Mouse (Mus musculus) intestine, embryonic 15.5 days (tissue): ENCODE results near the gene Nectin1. TPM values are rescaled to one million over a fixed set of nuclear protein-coding genes. Genes with fewer than 3 reads are reported as not detected.

Experiments
- ATAC-seq: fragments of 200-750 bp; cut with Nextera tagmentation; 2 replicates; pipeline ENCODE4 v1.8.0; 2017; ENCODE audit warnings: moderate TSS enrichment, moderate library complexity
- H3K27ac ChIP-seq: fragments of 300-500 bp; sonication (generic); 2 replicates; pipeline ENCODE4 v1.5.1; 2015; ENCODE audit warnings: mild to moderate bottlenecking, inconsistent platforms
- H3K27me3 ChIP-seq: fragments of 300-500 bp; sonication (generic); replicated peaks from 2 replicates; pipeline ENCODE4 v1.6.1; 2015; ENCODE audit warnings: inconsistent platforms
- H3K36me3 ChIP-seq: fragments of 300-500 bp; sonication (generic); 2 replicates; pipeline ENCODE4 v1.6.1; 2015; ENCODE audit warnings: inconsistent platforms
- H3K4me1 ChIP-seq: fragments of 300-500 bp; sonication (generic); replicated peaks from 2 replicates; pipeline ENCODE4 v1.6.1; 2015; ENCODE audit warnings: inconsistent platforms
- H3K4me2 ChIP-seq: fragments of 300-500 bp; sonication (generic); replicated peaks from 2 replicates; pipeline ENCODE4 v1.6.1; 2015; ENCODE audit warnings: mild to moderate bottlenecking, inconsistent platforms
- H3K4me3 ChIP-seq: fragments of 300-500 bp; sonication (generic); replicated peaks from 2 replicates; pipeline ENCODE4 v1.5.1; 2015; ENCODE audit warnings: inconsistent platforms
- H3K9ac ChIP-seq: fragments of 300-500 bp; sonication (generic); 2 replicates; pipeline ENCODE4 v1.6.1; 2015; ENCODE audit warnings: inconsistent platforms
- H3K9me3 ChIP-seq: fragments of 300-500 bp; sonication (generic); 2 replicates; pipeline ENCODE4 v1.6.1; 2016; ENCODE audit warnings: inconsistent platforms
- WGBS: fragments of 180-500 bp; shearing (Covaris S2); methylation state at CpG from one replicate; pipeline ENCODE4 v1.1.7; 2015; 5-methylcytosine and 5-hydroxymethylcytosine counted together
- polyA plus RNA-seq: library from polyadenylated mRNA; unstranded; fragments of >200 nt; fragmentation: Nextera tagmentation; extraction: Ambion mirVana; gene quantifications from 2 replicates; pipeline ENCODE4 v1.2.1, GENCODE M21; 2015

Gene Nectin1
- polyA plus RNA-seq, 1 experiment from 2014 or later: 4.1 TPM

DNA sequence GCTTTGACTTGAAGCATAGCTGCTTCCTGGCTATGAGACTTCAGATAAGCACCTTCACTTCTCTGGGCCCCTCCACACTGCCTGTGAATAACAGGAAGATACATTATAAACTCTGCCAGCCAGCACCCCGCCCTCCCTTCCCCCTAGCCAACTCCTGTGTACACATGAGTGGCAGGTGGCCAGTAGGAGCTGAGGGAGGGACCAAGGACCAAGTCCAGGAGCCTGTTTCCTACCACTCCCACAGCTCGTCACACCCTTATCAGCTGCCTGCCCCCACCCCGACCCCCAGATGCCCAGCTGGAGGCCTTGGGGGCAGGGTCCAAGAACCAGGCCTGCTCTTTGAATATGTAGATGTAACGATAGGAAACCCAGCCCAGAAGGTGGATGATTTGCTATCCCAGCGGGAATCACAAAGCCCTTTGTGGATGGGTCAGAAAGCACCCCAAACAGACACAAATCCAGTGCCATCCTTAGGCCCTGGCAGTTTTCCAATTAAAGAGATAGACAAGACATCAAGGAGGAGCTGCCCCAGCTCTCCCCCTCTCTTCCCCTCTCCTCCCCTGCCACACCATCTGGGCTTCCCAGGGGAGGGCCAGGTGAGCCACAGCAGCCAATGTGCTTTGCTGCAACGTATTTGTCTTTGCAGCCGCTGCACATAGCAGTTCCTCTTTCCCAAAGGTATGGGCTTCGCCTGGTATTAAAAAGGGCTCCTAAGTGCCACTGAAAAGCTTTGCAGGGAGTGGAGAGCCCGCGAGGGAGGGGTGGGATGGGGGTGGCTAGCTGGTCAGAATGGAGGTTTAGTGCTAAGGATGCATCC is 14.1 kb upstream of the Nectin1 start:
- WGBS: 11% methylated on average over 10 of the region's 10 CpGs
- Histone ChIP-seq H3K9ac (no peak overlapping the region), H3K36me3 (no peaks in the 10 kb centered on the region), H3K27me3 (no peaks in the 10 kb centered on the region; the same call in 1 of the 2 replicates), H3K4me2 (peak overlapping the region; percentile 41), H3K9me3 (no peaks in the 10 kb centered on the region), H3K4me3 (no peak overlapping the region), H3K27ac (peak overlapping the region; percentile 56), H3K4me1 (peaks cover 24% of the 10 kb centered on the region)
- ATAC-seq: peak; percentile 94

DNA sequence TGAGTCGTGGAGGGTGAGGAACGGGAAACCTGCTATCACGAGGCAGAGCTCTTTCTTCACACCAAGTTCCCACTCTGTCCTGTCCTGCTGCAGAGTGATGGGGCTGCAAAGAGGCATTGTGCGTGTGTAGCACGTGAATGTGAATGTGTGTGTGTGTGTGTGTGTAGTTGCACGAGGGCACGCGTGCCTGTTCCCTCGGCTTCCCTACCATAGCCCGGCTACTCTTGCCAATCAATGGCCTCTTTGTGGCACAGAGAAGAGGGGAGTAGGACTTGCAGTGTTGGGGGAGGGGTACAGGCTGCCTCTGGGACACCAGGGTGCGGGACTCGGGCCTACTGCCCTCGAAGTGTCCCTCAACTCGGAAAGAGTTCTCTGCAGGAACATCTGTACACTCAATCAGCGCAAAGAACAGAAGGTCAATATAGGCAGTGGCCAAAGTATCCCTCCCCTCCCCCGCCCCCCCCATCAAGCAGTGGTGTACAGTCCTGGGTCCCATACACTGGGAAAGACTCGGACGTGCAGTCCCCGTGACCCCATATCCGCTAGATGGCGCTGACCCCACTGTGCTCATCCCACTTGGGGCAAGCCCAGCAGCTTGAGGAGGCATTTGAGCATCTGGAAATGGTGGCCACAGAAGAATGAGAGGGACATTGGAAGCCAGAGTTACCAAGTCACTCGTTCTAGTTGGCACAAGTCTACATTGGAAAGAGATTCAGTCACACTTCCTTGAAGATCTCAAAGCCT is 13.3 kb upstream of the Nectin1 start:
- WGBS: 26% methylated on average over 22 of the region's 22 CpGs
- no peaks in the 10 kb centered on the region; the same call in 1 of the 2 replicates for H3K27me3 ChIP-seq
- H3K4me2 ChIP-seq: 0 out of 2 replicates have a peak overlapping the region, but pooled peaks have one; percentile 41
- no peaks in the 10 kb centered on the region for H3K9me3 ChIP-seq
- H3K9ac ChIP-seq: no peak overlapping the region
- H3K4me1 ChIP-seq: peaks cover 28% of the 10 kb centered on the region
- H3K36me3 ChIP-seq: no peaks in the 10 kb centered on the region
- H3K4me3 ChIP-seq: no peak overlapping the region
- peak; percentile 7; the same call in 1 of the 2 replicates for ATAC-seq
- H3K27ac ChIP-seq: peak overlapping the region; percentile 56

DNA sequence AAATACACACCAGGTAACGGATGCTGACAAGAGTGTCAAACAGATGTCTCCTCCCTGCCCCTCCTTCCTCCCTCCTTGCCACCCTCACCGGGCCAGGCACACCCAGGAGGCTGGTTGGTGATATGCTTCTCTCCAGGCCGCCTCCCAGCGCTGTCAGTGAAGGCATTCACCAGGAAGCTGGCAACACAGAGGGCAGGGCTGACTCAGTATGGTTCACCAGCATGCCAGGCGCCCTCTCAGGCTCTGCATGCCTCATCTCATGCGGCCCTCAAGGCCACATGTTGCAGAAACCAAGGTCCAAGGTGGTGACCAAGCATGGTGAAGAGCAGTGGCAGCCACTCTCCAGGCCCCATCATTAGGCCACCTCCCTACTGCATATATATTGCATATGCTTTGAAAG is 11.9 kb upstream of the Nectin1 start:
- Histone ChIP-seq H3K27ac (no peak overlapping the region), H3K4me2 (no peak overlapping the region), H3K9me3 (no peaks in the 10 kb centered on the region), H3K27me3 (no peaks in the 10 kb centered on the region; the same call in 1 of the 2 replicates), H3K4me1 (peaks cover 28% of the 10 kb centered on the region), H3K36me3 (no peaks in the 10 kb centered on the region), H3K9ac (no peak overlapping the region), H3K4me3 (no peak overlapping the region)
- no peak for ATAC-seq
- WGBS: 53% methylated on average over 6 of the region's 6 CpGs

DNA sequence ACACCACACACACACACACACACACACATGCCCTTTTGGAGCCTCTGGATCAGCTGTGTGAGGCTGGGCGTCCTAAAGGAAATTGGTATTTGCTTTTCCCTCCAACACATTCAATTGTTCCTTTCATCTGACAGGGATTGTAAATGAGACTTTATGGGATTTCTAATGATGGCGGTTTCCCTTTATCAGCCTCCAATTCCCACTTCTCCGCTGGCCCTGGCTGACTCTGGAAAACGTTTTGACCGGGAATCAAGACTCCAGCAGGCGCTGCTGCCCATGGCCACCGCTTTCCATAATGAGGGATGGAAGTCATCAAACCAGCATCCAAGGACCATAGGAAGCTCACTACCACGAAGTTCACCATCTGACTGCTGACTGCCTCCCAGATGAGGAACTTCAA is 11.1 kb upstream of the Nectin1 start:
- no peaks in the 10 kb centered on the region; the same call in 1 of the 2 replicates for H3K27me3 ChIP-seq

DNA sequence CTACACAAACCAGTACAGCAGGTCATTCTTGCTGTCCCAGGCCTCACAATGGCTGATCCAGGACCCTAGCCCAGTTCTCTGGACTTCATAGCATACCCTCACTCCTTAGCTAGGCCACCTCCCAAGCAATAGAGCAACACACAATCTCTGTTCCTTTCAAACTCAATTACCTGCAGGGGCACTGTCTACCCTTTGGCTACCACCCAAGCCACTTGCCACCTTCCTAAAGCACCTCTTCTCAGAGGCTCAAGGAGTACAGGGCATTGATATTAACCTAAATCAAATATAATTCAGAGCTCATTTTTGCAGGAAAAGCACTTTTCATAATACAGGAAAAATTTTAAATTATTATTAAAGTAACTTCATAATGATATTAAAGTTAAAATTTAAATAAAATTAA is 8.8 kb upstream of the Nectin1 start:
- Histone ChIP-seq H3K9me3 (no peaks in the 10 kb centered on the region), H3K27me3 (no peaks in the 10 kb centered on the region; the same call in 1 of the 2 replicates), H3K4me3 (no peak overlapping the region), H3K9ac (no peak overlapping the region), H3K36me3 (no peaks in the 10 kb centered on the region), H3K4me1 (peaks cover 37% of the 10 kb centered on the region), H3K27ac (no peak overlapping the region), H3K4me2 (no peak overlapping the region)
- ATAC-seq: no peak

More for the DNA sequence above, 11.1 kb upstream of the Nectin1 start:
- ATAC-seq: no peak
- Histone ChIP-seq H3K4me3 (no peak overlapping the region), H3K27ac (no peak overlapping the region), H3K4me1 (peaks cover 36% of the 10 kb centered on the region), H3K4me2 (no peak overlapping the region), H3K36me3 (no peaks in the 10 kb centered on the region), H3K9me3 (no peaks in the 10 kb centered on the region), H3K9ac (no peak overlapping the region)
- 39% methylated on average over 8 of the region's 8 CpGs for WGBS

DNA sequence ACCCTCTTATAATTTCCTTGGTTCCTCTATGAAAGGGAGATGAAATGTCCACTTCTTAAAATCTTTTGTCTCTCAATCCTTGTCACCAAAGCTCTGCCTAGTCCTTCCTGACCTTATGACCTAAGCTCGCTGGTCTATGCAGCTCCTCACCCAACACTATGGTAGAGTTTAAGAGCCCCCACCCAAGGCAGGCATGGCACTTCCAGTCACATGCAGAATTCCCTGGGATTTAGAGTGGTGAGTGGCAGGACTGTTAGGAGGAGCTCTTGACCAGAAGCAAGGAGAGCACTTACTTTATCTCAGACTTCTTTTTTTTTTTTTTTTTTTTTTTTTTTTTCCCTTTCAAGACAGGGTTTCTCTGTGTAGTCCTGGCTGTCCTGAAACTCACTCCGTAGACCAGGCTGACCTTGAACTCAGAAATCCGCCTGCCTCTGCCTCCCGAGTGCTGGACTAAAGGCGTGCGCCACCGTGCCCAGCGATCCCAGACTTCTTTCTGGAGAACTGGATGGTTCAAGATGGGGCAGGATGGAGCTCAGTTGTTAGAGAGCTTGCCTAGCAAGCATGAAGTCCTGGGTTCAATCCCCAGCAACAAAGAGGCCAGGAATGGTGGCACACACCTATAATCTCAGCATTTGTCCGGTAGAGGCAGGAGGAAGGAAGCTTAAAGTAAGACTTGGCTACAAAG is 7.6 kb upstream of the Nectin1 start:
- Histone ChIP-seq H3K9me3 (no peaks in the 10 kb centered on the region), H3K4me1 (peaks cover 29% of the 10 kb centered on the region), H3K4me2 (no peak overlapping the region), H3K9ac (no peak overlapping the region), H3K36me3 (no peaks in the 10 kb centered on the region), H3K27ac (no peak overlapping the region), H3K4me3 (no peak overlapping the region), H3K27me3 (no peaks in the 10 kb centered on the region; the same call in 1 of the 2 replicates)
- ATAC-seq: no peak
- WGBS: 92% methylated on average over 9 of the region's 9 CpGs

DNA sequence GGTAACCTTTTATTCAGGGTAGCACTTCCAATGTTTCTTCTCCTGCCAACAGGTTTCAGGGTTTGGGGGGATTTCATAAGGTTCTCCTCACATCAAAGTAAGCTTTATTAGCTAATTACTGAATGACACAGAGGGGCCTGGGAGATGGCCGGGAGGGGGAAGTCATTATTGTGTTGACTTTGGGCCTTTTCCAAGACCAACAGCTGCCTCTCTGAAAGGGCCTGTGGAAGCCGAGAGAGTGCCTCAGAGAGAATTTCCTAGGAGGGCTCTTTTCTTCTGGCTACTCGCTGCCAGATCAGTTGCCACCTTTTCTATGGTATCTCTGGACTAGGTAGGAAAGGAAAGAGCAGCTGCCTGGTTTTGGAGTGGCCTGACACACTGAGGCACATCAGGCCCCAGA is 6.5 kb upstream of the Nectin1 start:
- peak overlapping the region; percentile 56; the same call in 1 of the 2 replicates for H3K27ac ChIP-seq
- WGBS: 12% methylated on average over 3 of the region's 3 CpGs
- no peak overlapping the region for H3K9ac ChIP-seq
- peak; percentile 9; the same call in 1 of the 2 replicates for ATAC-seq
- H3K4me3 ChIP-seq: no peak overlapping the region
- H3K36me3 ChIP-seq: no peaks in the 10 kb centered on the region
- no peaks in the 10 kb centered on the region for H3K27me3 ChIP-seq
- H3K9me3 ChIP-seq: no peaks in the 10 kb centered on the region
- H3K4me1 ChIP-seq: peaks cover 25% of the 10 kb centered on the region
- peak overlapping the region; percentile 42 for H3K4me2 ChIP-seq

DNA sequence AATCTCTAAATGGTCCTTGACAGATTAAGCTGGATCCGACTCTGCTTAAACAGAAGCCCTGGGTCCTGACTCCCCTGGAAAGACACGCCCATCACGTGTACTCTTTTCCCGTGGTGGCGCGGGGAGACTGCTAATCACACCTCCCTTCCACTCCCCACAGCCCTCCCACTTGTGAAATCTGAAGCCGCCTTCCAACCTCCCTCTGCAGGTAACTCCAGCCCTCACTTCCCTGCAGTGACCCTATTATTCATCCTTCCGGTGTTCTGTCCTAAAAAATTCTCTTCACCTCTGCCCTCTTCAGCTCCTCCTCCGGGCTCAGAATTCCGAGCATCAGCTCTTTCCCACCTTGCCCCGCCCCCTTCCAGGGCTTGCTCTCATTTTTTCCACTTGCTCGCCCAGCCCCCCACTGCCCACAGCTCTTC is 5.9 kb upstream of the Nectin1 start:
- Histone ChIP-seq H3K27ac (no peak overlapping the region), H3K4me3 (no peak overlapping the region)

DNA sequence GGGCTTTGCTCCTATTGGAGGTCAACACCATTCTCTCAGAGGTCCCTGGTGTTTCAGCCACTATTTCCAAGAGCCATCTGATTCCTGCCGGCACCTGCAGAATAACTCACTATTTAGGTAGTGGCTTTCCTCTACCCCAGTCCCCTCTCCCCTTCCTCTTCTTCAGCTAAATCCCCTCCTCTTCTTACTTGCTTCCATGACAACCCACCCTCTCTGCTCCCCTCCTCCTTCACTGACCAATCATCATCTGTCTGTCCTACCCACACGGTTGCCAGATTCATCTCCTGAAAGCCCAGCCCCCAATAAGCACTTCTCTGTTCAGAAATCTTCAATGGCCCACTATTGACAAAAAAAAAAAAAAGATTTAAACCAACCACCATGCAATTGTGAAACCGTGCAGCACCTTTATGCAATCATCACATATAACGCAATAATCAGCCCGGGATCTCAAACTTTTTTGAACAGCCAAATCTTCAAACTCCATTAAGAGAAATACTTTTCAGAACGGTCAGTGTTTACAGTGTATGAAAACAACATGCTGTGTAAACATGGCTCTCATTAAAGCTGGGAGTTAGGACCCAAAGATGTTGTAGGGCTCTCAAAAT is 5.2 kb upstream of the Nectin1 start:
- Histone ChIP-seq H3K9me3 (no peaks in the 10 kb centered on the region), H3K27me3 (no peaks in the 10 kb centered on the region), H3K36me3 (no peaks in the 10 kb centered on the region), H3K4me1 (peaks cover 32% of the 10 kb centered on the region), H3K9ac (no peak overlapping the region), H3K27ac (no peak overlapping the region), H3K4me3 (no peak overlapping the region), H3K4me2 (no peak overlapping the region)
- no peak for ATAC-seq
- WGBS: 39% methylated on average over 6 of the region's 6 CpGs

More for the DNA sequence above, 5.9 kb upstream of the Nectin1 start:
- 1% methylated on average over 12 of the region's 12 CpGs for whole genome bisulfite sequencing
- Histone ChIP-seq H3K36me3 (no peaks in the 10 kb centered on the region), H3K4me1 (peaks cover 27% of the 10 kb centered on the region), H3K9ac (no peak overlapping the region), H3K4me2 (peak overlapping the region; percentile 42), H3K27me3 (no peaks in the 10 kb centered on the region), H3K9me3 (no peaks in the 10 kb centered on the region)
- peak; percentile 73 for ATAC-seq

DNA sequence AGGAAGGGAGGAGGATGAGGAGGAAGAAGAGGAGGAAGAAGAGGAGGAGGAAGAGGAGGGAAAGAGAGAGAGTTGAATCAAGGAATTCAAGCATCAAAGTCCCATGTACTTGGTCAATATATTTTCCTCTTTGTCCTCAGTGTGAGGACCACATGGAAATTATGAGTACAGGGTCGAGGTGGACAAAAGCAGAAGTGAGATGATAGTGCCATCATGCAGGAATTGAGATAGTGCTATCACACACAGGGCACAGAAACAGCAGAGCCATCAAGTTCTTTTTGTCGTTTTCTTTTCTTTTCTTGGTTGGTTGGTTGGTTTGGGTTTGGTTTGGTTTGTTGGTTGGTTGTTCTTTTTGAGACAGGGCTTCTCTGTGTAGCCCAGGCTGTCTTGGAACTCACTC is 2.5 kb upstream of the Nectin1 start:
- ATAC-seq: no peak
- peaks cover 35% of the 10 kb centered on the region for H3K4me1 ChIP-seq
- no peak overlapping the region for H3K4me2 ChIP-seq
- no peak overlapping the region for H3K27ac ChIP-seq
- H3K4me3 ChIP-seq: no peak overlapping the region
- H3K27me3 ChIP-seq: no peaks in the 10 kb centered on the region
- no peaks in the 10 kb centered on the region for H3K9me3 ChIP-seq
- H3K9ac ChIP-seq: no peak overlapping the region
- no peaks in the 10 kb centered on the region for H3K36me3 ChIP-seq
- WGBS: 80% methylated on average over 2 of the region's 2 CpGs

DNA sequence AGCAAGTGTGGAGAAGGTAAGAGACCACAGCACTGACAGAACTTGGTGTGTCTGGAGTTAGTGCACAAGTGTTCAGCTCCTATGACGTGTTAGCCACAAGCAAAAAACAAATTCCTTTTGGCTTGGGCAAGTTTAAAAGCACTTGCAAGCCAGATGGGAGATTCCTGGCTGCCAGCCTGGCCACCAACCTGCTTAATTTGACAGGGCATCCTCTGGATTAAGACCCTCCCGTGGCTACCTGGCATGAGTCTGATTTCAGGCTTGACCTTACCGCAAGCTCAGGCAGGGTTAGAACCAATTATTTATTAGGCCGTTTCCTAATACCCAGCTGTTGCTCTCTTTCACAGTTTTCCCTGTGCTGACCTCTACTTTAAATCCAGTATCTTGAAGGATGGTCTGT is 1.7 kb upstream of the Nectin1 start:
- no peaks in the 10 kb centered on the region for H3K27me3 ChIP-seq
- 82% methylated on average over 4 of the region's 4 CpGs for WGBS
- H3K4me2 ChIP-seq: no peak overlapping the region
- ATAC-seq: no peak
- H3K4me3 ChIP-seq: no peak overlapping the region
- no peaks in the 10 kb centered on the region for H3K9me3 ChIP-seq
- no peak overlapping the region for H3K27ac ChIP-seq
- no peaks in the 10 kb centered on the region for H3K36me3 ChIP-seq
- H3K4me1 ChIP-seq: peaks cover 40% of the 10 kb centered on the region
- H3K9ac ChIP-seq: no peak overlapping the region
